Mouse (Mus musculus) intestine, embryonic 16.5 days (tissue): ENCODE results near the gene Paqr3. TPM values are rescaled to one million over a fixed set of nuclear protein-coding genes. Genes with fewer than 3 reads are reported as not detected.

ENCODE experiments used
- ATAC-seq: fragments of 200-750 bp; cut with Nextera tagmentation; 2 replicates; pipeline ENCODE4 v1.8.0; 2017; ENCODE audit warnings: moderate TSS enrichment, moderate library complexity
- H3K27ac ChIP-seq: fragments of 300-500 bp; sonication (generic); 2 replicates; pipeline ENCODE4 v1.5.1; 2014; ENCODE audit warnings: mild to moderate bottlenecking, low read length
- H3K27me3 ChIP-seq: fragments of 300-500 bp; sonication (generic); replicated peaks from 2 replicates; pipeline ENCODE4 v1.6.1; 2014; ENCODE audit warnings: low read length, control low read depth, mixed read lengths; ENCODE audit not compliant: control insufficient read depth, insufficient read depth
- H3K36me3 ChIP-seq: fragments of 300-500 bp; sonication (generic); 2 replicates; pipeline ENCODE4 v1.6.1; 2014; ENCODE audit warnings: low read length, control low read depth; ENCODE audit not compliant: control insufficient read depth, insufficient read depth
- H3K4me1 ChIP-seq: fragments of 300-500 bp; sonication (generic); 2 replicates; pipeline ENCODE4 v1.6.1; 2014; ENCODE audit warnings: low read length, control low read depth, mixed read lengths; ENCODE audit not compliant: control insufficient read depth, insufficient read depth
- H3K4me2 ChIP-seq: fragments of 300-500 bp; sonication (generic); 2 replicates; pipeline ENCODE4 v1.6.1; 2014; ENCODE audit warnings: low read depth, low read length, control low read depth
- H3K4me3 ChIP-seq: fragments of 300-500 bp; sonication (generic); 2 replicates; pipeline ENCODE4 v1.5.1; 2014; ENCODE audit warnings: mild to moderate bottlenecking, low read length
- H3K9ac ChIP-seq: fragments of 300-500 bp; sonication (generic); 2 replicates; pipeline ENCODE4 v1.6.1; 2014; ENCODE audit warnings: low read depth, low read length
- H3K9me3 ChIP-seq: fragments of 300-500 bp; sonication (generic); 2 replicates; pipeline ENCODE4 v1.6.1; 2016; ENCODE audit warnings: low read length, control low read depth; ENCODE audit not compliant: control insufficient read depth
- WGBS: fragments of 180-500 bp; shearing (Covaris S2); extraction: QIAGEN DNeasy Blood & Tissue Kit; methylation state at CpG from one replicate; pipeline ENCODE4 v1.1.7; 2014; 5-methylcytosine and 5-hydroxymethylcytosine counted together
- polyA plus RNA-seq: library from polyadenylated mRNA; unstranded; fragments of >200 nt; fragmentation: Nextera tagmentation; extraction: Ambion mirVana; gene quantifications from 2 replicates; pipeline ENCODE4 v1.2.1, GENCODE M21; 2015

The Paqr3 gene
- polyA plus RNA-seq, 1 experiment from 2014 or later: 1.4 TPM

DNA sequence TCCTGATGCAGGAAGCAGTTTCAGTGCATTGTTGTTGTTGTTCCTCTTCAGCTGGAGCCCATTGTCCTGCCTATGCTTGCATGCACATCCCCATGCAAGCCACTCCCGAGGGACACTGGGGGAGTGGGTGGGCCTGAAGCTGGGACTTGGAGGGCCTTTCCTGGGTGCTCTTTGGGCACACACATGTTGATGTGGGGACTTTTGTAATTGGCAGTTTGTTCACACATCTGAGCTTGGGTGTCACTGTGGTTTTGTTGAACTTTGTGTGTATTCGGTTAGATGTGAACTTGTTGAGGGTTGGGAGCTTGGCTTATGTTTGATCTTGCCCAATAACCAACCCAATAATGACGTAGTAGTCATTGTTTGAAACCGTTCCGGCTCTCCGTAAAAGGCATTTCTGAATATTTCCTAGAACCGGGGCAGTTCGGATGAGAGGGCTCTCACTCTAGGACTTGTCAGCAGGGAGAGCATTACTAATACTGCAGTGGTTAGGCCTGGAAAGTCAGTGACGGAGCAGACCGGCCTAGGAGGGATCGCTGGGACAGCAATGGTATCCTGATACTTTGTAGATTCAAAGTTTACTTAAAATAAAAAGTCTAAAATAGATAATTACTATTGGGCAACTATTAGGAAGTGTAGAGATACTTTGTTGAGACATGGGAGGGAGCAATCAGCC lies 35.8 kb downstream of the Paqr3 start:
- Histone ChIP-seq H3K9ac (no peak overlapping the region), H3K27ac (no peak overlapping the region), H3K9me3 (no peaks in the 10 kb centered on the region), H3K4me3 (no peak overlapping the region), H3K36me3 (no peaks in the 10 kb centered on the region), H3K27me3 (no peaks in the 10 kb centered on the region), H3K4me2 (no peak overlapping the region), H3K4me1 (no peaks in the 10 kb centered on the region)
- WGBS: 91% methylated on average over 11 of the region's 11 CpGs
- no peak for ATAC-seq

DNA sequence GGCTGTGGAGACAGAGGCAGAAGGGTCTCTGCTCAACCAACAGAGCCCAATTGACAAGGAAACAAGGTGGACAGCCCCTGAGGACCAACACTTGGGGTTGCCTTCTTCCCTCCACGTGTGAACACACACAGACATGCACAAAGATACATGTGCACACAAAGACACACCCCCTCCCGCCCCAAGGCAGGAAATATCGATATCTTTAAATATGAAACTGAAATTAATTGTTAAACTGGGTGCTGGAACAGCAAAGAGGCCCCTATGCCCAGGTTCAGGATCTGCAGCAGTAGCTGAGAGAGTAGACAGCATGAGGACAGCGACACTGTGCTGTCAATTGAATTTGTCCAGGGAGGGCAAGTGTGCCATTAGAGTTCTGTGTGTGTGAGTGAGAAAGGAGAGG lies 45.6 kb downstream of the Paqr3 start:
- Histone ChIP-seq H3K9me3 (no peaks in the 10 kb centered on the region), H3K36me3 (peaks cover 16% of the 10 kb centered on the region), H3K4me1 (no peaks in the 10 kb centered on the region)

DNA sequence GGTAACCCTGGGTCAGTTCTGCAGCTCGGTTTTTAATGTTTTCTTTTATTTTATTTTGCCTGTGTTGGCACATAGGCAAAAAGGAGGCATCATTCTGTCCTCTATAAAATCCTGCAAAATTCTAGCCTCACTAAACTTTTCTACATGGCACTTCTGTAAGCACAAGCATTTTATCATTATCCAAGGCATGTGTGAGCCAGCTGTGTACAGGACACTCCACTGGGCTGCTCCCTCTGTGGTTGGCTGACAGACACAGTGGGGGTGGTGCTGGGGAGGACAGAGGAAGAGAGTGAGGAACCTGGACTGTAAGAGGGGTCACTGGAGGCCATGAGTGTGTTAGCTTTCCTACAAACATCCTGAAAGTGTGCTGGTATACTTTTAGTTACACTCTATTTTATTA lies 49.4 kb downstream of the Paqr3 start:
- ATAC-seq: no peak
- 63% methylated on average over 1 of the region's 1 CpGs for WGBS
- H3K9me3 ChIP-seq: no peaks in the 10 kb centered on the region
- H3K4me2 ChIP-seq: no peak overlapping the region
- H3K4me1 ChIP-seq: peaks cover 3% of the 10 kb centered on the region; the same call in 1 of the 2 replicates
- H3K27ac ChIP-seq: no peak overlapping the region
- no peak overlapping the region for H3K9ac ChIP-seq
- H3K36me3 ChIP-seq: peaks cover 10% of the 10 kb centered on the region; the same call in 1 of the 2 replicates
- no peak overlapping the region for H3K4me3 ChIP-seq
- no peaks in the 10 kb centered on the region for H3K27me3 ChIP-seq

More for the DNA sequence above, 45.6 kb downstream of the Paqr3 start:
- Histone ChIP-seq H3K9ac (no peak overlapping the region), H3K4me2 (no peak overlapping the region), H3K4me3 (no peak overlapping the region), H3K27ac (no peak overlapping the region), H3K27me3 (no peaks in the 10 kb centered on the region)
- 89% methylated on average over 4 of the region's 4 CpGs for WGBS
- ATAC-seq: no peak

GRCm38 (mm10) chr5:97060864-97061263 lies 50.5 kb downstream of the Paqr3 start:
- H3K9me3 ChIP-seq: no peaks in the 10 kb centered on the region
- peaks cover 8% of the 10 kb centered on the region for H3K4me1 ChIP-seq
- H3K27ac ChIP-seq: no peak overlapping the region
- no peak overlapping the region for H3K4me3 ChIP-seq
- H3K9ac ChIP-seq: no peak overlapping the region
- peaks cover 10% of the 10 kb centered on the region; the same call in 1 of the 2 replicates for H3K36me3 ChIP-seq
- no peak overlapping the region for H3K4me2 ChIP-seq
- WGBS: 57% methylated on average over 3 of the region's 3 CpGs
- H3K27me3 ChIP-seq: no peaks in the 10 kb centered on the region
- no peak for ATAC-seq

GRCm38 (mm10) chr5:97056791-97057450 lies 54.5 kb downstream of the Paqr3 start:
- Histone ChIP-seq H3K27ac (peak overlapping the region; percentile 77), H3K36me3 (peaks cover 3% of the 10 kb centered on the region; the same call in 1 of the 2 replicates)
- 38% methylated on average over 12 of the region's 12 CpGs for WGBS

GRCm38 (mm10) chr5:97056359-97056758 lies 55.0 kb downstream of the Paqr3 start:
- no peaks in the 10 kb centered on the region for H3K9me3 ChIP-seq
- H3K4me3 ChIP-seq: no peak overlapping the region
- no peak overlapping the region for H3K4me2 ChIP-seq
- H3K4me1 ChIP-seq: peaks cover 8% of the 10 kb centered on the region
- WGBS: 61% methylated on average over 3 of the region's 3 CpGs
- no peak overlapping the region for H3K9ac ChIP-seq
- peaks cover 3% of the 10 kb centered on the region; the same call in 1 of the 2 replicates for H3K36me3 ChIP-seq
- peak overlapping the region; percentile 62 for H3K27ac ChIP-seq
- H3K27me3 ChIP-seq: no peaks in the 10 kb centered on the region
- peak; percentile 13 for ATAC-seq

More at GRCm38 (mm10) chr5:97056791-97057450, 54.5 kb downstream of the Paqr3 start:
- no peak overlapping the region for H3K4me3 ChIP-seq
- peaks cover 8% of the 10 kb centered on the region for H3K4me1 ChIP-seq
- peak; percentile 87 for ATAC-seq
- H3K9me3 ChIP-seq: no peaks in the 10 kb centered on the region
- no peaks in the 10 kb centered on the region for H3K27me3 ChIP-seq
- no peak overlapping the region for H3K9ac ChIP-seq
- no peak overlapping the region for H3K4me2 ChIP-seq

GRCm38 (mm10) chr5:97055511-97056068 lies 55.8 kb downstream of the Paqr3 start:
- peaks cover 3% of the 10 kb centered on the region; the same call in 1 of the 2 replicates for H3K36me3 ChIP-seq
- H3K4me2 ChIP-seq: no peak overlapping the region
- WGBS: 6% methylated on average over 1 of the region's 1 CpGs
- no peak overlapping the region for H3K9ac ChIP-seq
- peak; percentile 27; the same call in 1 of the 2 replicates for ATAC-seq
- no peaks in the 10 kb centered on the region for H3K27me3 ChIP-seq
- H3K27ac ChIP-seq: no peak overlapping the region
- H3K4me1 ChIP-seq: peaks cover 8% of the 10 kb centered on the region
- H3K9me3 ChIP-seq: no peaks in the 10 kb centered on the region
- no peak overlapping the region for H3K4me3 ChIP-seq

DNA sequence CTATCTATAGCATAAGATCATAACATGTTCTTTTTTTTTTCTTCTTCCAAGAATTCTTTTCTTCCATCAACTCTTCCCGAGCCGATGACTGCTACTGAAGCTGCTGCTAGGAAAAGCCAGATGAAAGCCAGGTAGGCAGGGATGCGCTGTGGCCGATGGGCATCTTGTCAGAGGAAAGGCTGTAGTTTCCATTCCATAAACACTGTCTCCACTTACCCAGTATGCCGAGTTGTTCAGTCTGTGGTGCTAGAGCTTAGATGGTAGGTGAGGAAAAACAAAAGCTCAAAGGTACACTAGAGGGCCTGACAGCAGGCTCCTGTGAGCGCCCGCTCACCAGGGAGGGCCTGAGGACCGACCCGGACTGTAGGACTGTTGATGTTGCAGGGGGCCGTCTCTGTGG lies 56.6 kb downstream of the Paqr3 start:
- Histone ChIP-seq H3K4me3 (no peak overlapping the region), H3K9me3 (no peaks in the 10 kb centered on the region), H3K36me3 (peaks cover 3% of the 10 kb centered on the region; the same call in 1 of the 2 replicates), H3K4me2 (no peak overlapping the region), H3K9ac (no peak overlapping the region), H3K27me3 (no peaks in the 10 kb centered on the region), H3K27ac (no peak overlapping the region), H3K4me1 (peaks cover 8% of the 10 kb centered on the region)
- no peak for ATAC-seq
- WGBS: 79% methylated on average over 10 of the region's 10 CpGs

DNA sequence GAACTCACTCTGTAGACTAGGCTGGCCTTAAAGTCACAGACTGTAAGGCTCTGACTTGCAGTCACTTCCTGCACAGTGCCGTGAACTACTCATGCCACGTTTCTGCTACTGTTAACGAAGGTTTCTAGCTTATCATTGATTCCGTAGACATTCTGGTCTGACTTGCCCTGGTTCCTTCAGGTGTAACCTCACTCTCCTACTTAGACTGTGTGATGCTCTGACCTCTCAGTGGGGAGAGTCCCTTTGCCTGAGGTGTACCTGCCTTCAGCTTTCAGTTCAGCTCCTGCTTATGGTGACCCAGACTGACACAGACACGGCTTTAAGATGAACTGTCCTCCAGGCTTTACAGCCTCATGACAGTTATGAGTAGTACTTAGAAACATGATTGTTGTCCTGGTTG lies 57.2 kb downstream of the Paqr3 start:
- H3K27me3 ChIP-seq: no peaks in the 10 kb centered on the region
- no peak overlapping the region for H3K9ac ChIP-seq
- no peak overlapping the region for H3K4me2 ChIP-seq
- H3K4me1 ChIP-seq: peaks cover 8% of the 10 kb centered on the region
- no peak overlapping the region for H3K27ac ChIP-seq
- H3K4me3 ChIP-seq: no peak overlapping the region
- 75% methylated on average over 5 of the region's 5 CpGs for WGBS
- peaks cover 3% of the 10 kb centered on the region; the same call in 1 of the 2 replicates for H3K36me3 ChIP-seq
- no peaks in the 10 kb centered on the region for H3K9me3 ChIP-seq
- ATAC-seq: no peak
